Mouse (Mus musculus) heart, postnatal 25 days (tissue): ENCODE data around the gene Traf2. TPM values are rescaled to one million over a fixed set of nuclear protein-coding genes. Genes with fewer than 3 reads are reported as not detected.

ENCODE experiments used
- DNase-seq: peaks from one replicate; pipeline ENCODE4 v3.0.0; 2022; ENCODE audit warnings: low spot score
- intact Hi-C: fragments of 180-260 bp; cut with DNase I; formaldehyde crosslinking; loops from one replicate; pipeline ENCODE4 v1.15.1; 2025
- total RNA-seq, 2 experiments: library from RNA; stranded (reverse); gene quantifications; 2 replicates each; pipeline ENCODE4 v1.2.3; 2021

Traf2 gene
- total RNA-seq, 2 experiments from 2014 or later = 15.4 to 17.3 TPM

- intact Hi-C loops = no loop called here
- DNase-seq = no peak
Observed at GRCm38 (mm10) chr2:25549021-25549991, 2.6 kb upstream of the Traf2 start.

DNA sequence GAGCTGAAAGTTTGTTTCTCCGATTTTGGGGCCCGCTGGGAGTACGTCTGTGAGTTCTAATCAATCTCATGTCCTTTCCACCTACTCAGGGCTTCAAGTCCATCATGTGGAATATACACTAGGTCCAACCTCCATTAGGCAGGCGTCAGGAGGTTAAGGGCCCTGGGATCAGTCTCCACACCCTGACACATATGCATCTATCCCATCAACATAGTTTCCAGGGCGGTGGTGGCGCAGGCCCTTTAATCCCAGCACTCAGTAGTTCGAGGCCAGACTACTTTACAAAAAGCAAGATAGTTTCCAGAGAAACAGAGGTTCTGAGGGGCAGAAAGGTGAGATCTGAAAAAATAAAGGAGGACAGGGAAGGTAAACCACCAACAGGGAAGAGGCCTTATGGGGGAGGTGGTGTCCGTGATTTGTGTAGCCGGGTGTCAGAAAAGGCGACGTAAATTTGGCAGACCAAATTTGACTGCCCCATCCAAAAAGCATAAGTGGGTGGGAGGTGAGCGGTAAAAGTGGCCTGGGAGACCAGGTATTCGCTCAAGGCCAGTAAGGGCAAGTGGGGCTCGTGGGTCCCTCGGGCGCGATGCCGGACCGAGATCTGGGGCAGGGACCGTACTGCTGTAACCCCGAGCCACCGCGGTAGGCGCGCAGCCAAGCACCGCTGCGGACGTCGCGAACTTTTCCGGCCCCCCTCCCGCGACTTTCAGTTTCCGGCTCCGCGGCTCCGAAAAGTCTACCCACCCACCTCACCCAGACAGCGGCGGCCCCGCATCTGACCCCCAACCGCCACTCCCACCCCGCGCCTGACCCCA lies 537 bp downstream of the Traf2 start:
- intact Hi-C loops = no loop called here
- no peak for DNase-seq

DNA sequence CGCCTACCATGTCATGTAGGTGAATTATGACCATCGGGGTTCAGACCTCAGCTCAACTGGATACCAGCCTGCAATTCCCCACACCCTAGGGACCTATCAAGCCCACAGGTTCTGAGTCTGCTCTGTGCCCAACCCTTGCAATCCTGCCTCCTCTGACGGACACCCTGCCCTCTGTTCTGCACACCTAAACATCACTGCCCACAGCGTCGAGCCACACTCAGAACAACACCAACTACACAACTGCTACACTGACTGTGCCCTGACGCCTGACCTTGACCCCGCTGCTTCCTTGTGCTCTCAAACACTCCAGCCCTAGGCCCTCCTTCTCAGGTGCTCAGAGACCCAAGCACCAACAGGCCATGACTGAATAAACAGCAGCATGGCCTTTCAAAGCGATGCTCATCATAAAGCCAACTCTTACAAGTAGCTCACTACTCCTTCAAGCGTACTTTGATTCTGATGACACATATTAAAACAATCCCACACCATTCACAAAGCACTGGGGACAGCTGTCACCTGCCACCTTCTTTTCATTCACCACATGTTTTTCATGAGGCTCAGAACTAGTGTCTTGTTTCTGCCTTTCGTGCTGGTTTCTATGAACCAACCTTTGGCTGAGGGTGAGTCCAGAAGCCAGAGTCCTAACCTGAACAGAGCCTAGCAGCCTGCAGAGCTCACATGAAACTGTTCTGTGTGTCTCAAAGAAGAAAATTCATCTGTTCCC lies 4.9 kb downstream of the Traf2 start:
- DNase-seq = no peak
- intact Hi-C loops = no loop called here

DNA sequence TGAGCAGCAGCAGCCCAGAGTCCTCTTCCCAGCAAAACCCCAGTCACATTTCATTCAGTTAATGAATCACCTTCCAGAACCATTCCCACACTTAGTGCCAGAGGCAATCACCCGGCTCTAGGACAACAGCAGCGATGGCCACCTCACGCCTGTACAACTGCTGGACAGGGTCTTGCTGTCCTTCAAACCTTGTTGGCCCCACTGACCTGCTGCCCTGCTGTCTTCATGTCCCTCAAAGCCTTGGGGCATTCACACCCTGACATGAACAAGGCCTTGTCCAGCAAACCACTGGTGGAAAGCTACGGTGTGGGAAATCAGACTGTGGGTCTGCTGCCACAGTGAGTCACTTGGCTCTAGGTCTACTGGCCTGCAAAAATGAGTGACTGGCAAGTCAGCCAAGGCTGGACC lies 6.2 kb downstream of the Traf2 start:
- DNase-seq = no peak

GRCm38 (mm10) chr2:25536531-25536930 lies 10.2 kb downstream of the Traf2 start:
- no peak for DNase-seq
- intact Hi-C loops = no loop called here

More for the DNA sequence above, 6.2 kb downstream of the Traf2 start:
- intact Hi-C loops = no loop called here

DNA sequence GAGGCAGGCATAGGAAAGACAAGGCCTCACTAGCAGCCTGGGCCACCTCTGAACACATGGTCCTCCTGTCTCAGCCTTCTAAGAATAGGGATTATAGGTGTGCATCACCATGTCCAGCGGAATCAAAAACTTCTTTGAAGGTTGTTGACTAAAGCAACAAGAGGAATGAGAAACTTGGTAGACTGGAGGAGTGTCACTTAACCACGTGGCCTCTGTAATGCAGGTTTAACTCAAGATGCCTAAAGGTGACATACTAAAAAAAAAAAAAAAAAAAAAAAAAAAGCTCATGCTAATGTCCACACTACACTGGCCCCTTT lies 11.9 kb downstream of the Traf2 start:
- intact Hi-C loops = no loop called here

DNA sequence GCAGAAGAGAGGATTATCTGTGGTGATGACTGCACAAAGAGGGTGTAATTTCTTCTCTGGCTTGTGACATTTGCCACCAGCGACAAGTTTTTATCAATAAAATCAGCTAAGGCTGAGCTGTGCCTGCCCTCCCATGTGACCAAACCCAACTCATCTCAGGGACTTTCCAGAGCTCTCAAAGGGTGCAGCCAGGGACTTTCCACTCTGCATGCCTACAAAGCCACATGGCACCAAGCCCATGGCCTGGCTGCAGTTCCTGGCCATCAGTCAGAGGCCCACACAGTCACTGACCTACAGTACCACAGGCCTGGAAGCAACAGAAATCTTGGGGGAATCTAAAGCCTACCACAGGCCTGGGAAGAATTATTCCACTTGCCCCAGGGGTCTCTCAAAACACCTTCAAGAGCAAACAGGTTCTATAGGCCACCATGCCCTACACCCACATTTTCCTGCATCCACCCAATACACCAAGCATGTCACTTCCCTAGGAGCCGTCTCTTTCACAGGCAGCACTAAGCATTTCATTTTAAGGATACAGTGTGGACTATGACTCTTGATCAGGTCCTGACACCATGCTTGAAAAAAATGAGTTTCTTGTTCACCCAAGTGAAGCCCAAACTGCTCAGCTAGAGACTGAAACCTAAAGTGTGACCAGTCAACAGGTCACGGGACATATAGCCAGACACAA lies 12.4 kb downstream of the Traf2 start:
- peak; percentile 72 for DNase-seq
- intact Hi-C loops = no loop called here

More for the DNA sequence above, 11.9 kb downstream of the Traf2 start:
- DNase-seq = no peak

GRCm38 (mm10) chr2:25533707-25534106 lies 13.0 kb downstream of the Traf2 start:
- intact Hi-C loops = no loop called here
- no peak for DNase-seq

DNA sequence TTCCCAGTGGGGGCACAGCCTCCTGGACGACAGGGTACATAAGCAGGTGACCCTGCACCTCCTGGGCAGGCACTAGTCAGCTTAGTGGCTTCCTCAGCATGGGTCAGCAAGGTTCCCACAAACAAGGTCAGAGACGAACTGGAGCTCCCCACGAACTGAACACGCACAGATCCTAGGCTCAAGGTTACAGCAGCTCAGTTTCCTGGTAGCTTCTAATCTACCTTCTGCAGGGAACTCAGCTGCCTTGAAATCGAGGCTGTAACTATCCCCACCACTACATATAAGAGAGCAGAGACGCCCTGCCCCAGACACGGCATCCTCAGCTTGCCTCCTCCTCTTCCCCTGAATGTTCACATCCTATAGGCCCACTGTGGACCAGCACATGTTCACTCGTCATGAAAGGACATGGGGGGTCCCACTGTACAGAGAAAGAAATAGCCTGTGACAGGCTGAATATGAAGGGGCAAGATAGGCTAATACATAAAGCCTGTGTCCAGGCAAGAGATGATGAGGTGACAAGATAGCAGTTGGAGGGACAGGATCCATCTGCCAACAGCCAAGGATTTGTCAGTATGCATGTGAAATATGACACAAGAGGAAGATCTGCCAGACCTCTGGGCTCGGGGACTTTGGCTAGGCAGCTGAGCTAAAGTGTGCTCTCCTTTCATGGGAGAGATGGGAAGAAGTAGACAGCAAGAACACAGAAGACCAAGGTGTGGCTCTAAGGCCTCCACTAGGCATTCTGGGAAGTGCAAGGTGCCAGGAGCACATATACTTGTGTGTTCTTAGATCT lies 20.0 kb downstream of the Traf2 start:
- intact Hi-C loops = no loop called here
- no peak for DNase-seq

DNA sequence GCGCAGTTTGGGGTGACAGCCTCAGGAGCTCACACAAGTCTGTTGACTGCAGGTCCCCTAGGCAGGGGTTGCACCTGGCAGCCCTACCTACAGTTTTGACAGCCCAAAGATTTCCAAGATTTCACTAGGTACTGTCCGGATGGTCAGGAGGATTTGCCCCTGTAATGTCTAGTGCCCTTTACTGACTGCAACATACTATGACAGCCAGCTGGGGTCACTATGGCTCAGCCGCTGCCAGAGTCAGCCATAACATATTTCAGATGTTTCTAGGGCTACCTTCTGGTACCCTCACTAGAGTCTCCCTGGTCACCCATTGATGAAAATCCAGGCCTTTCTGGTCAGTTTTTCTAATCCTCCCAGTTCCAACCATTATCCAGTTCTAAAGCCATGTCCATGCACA lies 36.8 kb downstream of the Traf2 start:
- intact Hi-C loops = loop anchor here (2.0 to 10.0 kb wide), 2 partner anchors 41 to 1395 kb away; partner anchors contain the start of gene Surf6
- DNase-seq = no peak

GRCm38 (mm10) chr2:25506964-25507363 lies 39.8 kb downstream of the Traf2 start:
- intact Hi-C loops = loop anchor here (10.0 kb wide), 1 partner anchor 1398 kb away; the partner anchor contains the start of gene Surf6
- DNase-seq = no peak

GRCm38 (mm10) chr2:25505860-25506259 lies 40.9 kb downstream of the Traf2 start:
- intact Hi-C loops = loop anchor here (10.0 kb wide), 1 partner anchor 1399 kb away; the partner anchor contains the start of gene Surf6
- no peak for DNase-seq

DNA sequence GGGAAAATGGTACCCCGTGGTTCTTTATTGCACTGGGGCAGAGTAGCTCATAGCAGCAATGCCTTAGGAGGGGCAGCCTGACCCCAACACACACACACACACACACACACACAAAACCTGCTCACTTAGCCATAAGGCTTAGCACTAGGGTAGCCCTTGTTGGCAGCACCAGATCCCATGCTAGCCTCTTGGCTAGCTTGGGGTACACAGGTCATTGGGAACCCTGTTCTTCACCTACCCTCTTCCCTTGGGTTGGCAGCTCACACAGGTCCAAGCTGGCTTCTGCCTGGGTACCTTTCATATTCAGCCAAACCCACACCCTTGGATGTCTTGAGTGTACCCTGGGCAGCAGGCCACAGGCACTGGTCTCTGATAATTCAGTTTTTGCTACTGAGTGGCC lies 41.7 kb downstream of the Traf2 start:
- DNase-seq = no peak
- intact Hi-C loops = loop anchor here (10.0 kb wide), 1 partner anchor 1400 kb away; the partner anchor contains the start of gene Surf6

DNA sequence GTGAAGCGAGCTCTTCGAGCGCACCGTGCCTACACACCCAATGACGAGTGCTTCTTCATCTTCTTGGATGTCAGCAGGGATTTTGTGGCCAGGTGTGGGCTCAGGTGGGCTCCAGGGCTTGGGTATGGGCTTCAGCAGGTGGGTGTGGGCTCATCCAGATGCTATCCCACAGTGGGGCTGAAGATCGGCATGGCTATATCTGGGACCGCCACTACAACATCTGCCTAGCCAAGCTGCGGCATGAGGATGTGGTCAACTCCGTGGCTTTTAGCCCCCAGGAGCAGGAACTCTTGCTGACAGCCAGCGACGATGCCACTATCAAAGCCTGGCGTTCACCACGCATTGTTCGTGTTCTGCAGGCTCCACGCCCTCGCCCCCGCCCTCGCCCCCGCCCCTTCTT lies 42.2 kb downstream of the Traf2 start:
- intact Hi-C loops = loop anchor here (10.0 kb wide), 1 partner anchor 1400 kb away; the partner anchor contains the start of gene Surf6
- DNase-seq = no peak

DNA sequence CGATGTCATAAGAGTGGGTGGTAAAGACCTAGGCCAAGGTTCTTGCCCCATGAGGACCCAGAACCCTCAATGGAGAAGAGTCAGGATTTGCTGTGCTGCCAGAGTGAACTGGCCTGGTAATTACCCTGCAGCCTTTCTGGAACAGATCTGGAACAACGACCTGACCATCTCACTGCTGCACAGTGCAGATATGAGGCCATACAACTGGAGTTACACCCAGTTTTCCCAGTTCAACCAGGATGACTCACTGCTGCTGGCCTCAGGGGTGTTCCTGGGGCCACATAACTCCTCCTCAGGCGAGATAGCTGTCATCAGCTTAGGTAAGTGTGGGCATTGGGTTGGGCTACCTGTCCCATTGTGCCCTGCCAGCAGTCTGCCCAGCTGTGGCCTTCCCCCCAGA lies 44.0 kb downstream of the Traf2 start:
- intact Hi-C loops = loop anchor here (10.0 kb wide), 1 partner anchor 1402 kb away; the partner anchor contains the start of gene Surf6

GRCm38 (mm10) chr2:25501593-25502486 lies 44.9 kb downstream of the Traf2 start, which contains the start of gene C8g:
Gene C8g (minus strand): TSS chr2:25501719.
- intact Hi-C loops = loop anchor here (10.0 kb wide), 1 partner anchor 1403 kb away; the partner anchor contains the start of gene Surf6
- DNase-seq = no peak

More for the DNA sequence above, 44.0 kb downstream of the Traf2 start:
- DNase-seq = no peak
